Mouse (Mus musculus) limb, embryonic 11.5 days (tissue): ENCODE data around the gene Slc11a1. TPM values are rescaled to one million over a fixed set of nuclear protein-coding genes. Genes with fewer than 3 reads are reported as not detected.
"Not testable (repeated sequence)": the region's sequence is repeated elsewhere in the genome, so short reads cannot be mapped to it uniquely, and the experiment has no call there.

Experiments
- ATAC-seq: fragments of 200-750 bp; cut with Nextera tagmentation; 2 replicates; pipeline ENCODE4 v1.8.0; 2017; ENCODE audit warnings: low read depth; ENCODE audit not compliant: insufficient number of reproducible peaks, low FRiP score, low TSS enrichment
- DNase-seq: peaks from one replicate; pipeline ENCODE4 v3.0.0-alpha.2; 2015; ENCODE audit warnings: low spot score
- H3K27ac ChIP-seq: fragments of 300-500 bp; sonication (generic); replicated peaks from 2 replicates; pipeline ENCODE4 v1.5.1; 2014; ENCODE audit warnings: low read depth, mild to moderate bottlenecking, low read length
- H3K27me3 ChIP-seq: fragments of 300-500 bp; sonication (generic); 2 replicates; pipeline ENCODE4 v1.6.1; 2014; ENCODE audit warnings: mild to moderate bottlenecking, low read length, mixed read lengths; ENCODE audit not compliant: control insufficient read depth, insufficient read depth
- H3K36me3 ChIP-seq: fragments of 300-500 bp; sonication (generic); 2 replicates; pipeline ENCODE4 v1.6.1; 2014; ENCODE audit warnings: mild to moderate bottlenecking, low read length, moderate library complexity, mixed read lengths; ENCODE audit not compliant: control insufficient read depth, insufficient read depth
- H3K4me1 ChIP-seq: fragments of 300-500 bp; sonication (generic); 2 replicates; pipeline ENCODE4 v1.6.1; 2014; ENCODE audit warnings: low read length, mixed read lengths; ENCODE audit not compliant: control insufficient read depth, insufficient read depth
- H3K4me2 ChIP-seq: fragments of 300-500 bp; sonication (generic); 2 replicates; pipeline ENCODE4 v1.6.1; 2014; ENCODE audit warnings: low read depth, mild to moderate bottlenecking, moderate library complexity; ENCODE audit not compliant: severe bottlenecking
- H3K4me3 ChIP-seq: fragments of 300-500 bp; sonication (generic); 2 replicates; pipeline ENCODE4 v1.5.1; 2014; ENCODE audit warnings: low read depth, low read length
- H3K9ac ChIP-seq: fragments of 300-500 bp; sonication (generic); 2 replicates; pipeline ENCODE4 v1.6.1; 2014; ENCODE audit warnings: mild to moderate bottlenecking, low read length
- H3K9me3 ChIP-seq: fragments of 300-500 bp; sonication (generic); 2 replicates; pipeline ENCODE4 v1.6.1; 2016; ENCODE audit warnings: low read length; ENCODE audit not compliant: control insufficient read depth
- WGBS: fragments of 180-500 bp; shearing (Covaris S2); extraction: QIAGEN DNeasy Blood & Tissue Kit; methylation state at CpG from one replicate; pipeline ENCODE4 v1.1.7; 2014; 5-methylcytosine and 5-hydroxymethylcytosine counted together
- polyA plus RNA-seq: library from polyadenylated mRNA; unstranded; fragments of >200 nt; fragmentation: Nextera tagmentation; extraction: Ambion mirVana; gene quantifications from 2 replicates; pipeline ENCODE4 v1.2.1, GENCODE M21; 2014

Slc11a1 gene
- polyA plus RNA-seq, 1 experiment from 2014 or later = 1.8 TPM

- no peak overlapping the region for H3K4me3 ChIP-seq
- no peak overlapping the region for H3K4me2 ChIP-seq
- no peaks in the 10 kb centered on the region for H3K9me3 ChIP-seq
- no peak overlapping the region for H3K9ac ChIP-seq
- 76% methylated on average over 6 of the region's 6 CpGs for WGBS
- DNase-seq = no peak
- peaks cover 10% of the 10 kb centered on the region for H3K4me1 ChIP-seq
- no peak for ATAC-seq
- H3K36me3 ChIP-seq = no peaks in the 10 kb centered on the region
- H3K27me3 ChIP-seq = no peaks in the 10 kb centered on the region
- no peak overlapping the region for H3K27ac ChIP-seq
Measured at GRCm38 (mm10) chr1:74335436-74336170, 39.4 kb upstream of the Slc11a1 start.

- H3K27me3 ChIP-seq = no peaks in the 10 kb centered on the region
- WGBS = 85% methylated on average over 3 of the region's 3 CpGs
- H3K36me3 ChIP-seq = no peaks in the 10 kb centered on the region
- no peak overlapping the region for H3K4me3 ChIP-seq
- no peak overlapping the region for H3K4me2 ChIP-seq
- H3K27ac ChIP-seq = no peak overlapping the region
- DNase-seq (no peak), ATAC-seq (no peak)
- no peak overlapping the region for H3K9ac ChIP-seq
- H3K9me3 ChIP-seq = no peaks in the 10 kb centered on the region
- peaks cover 10% of the 10 kb centered on the region for H3K4me1 ChIP-seq
Measured at GRCm38 (mm10) chr1:74337241-74337771, 37.7 kb upstream of the Slc11a1 start.

- H3K4me3 ChIP-seq = no peak overlapping the region
- 74% methylated on average over 5 of the region's 5 CpGs for WGBS
- H3K4me2 ChIP-seq = no peak overlapping the region
- no peaks in the 10 kb centered on the region for H3K27me3 ChIP-seq
- no peak overlapping the region for H3K27ac ChIP-seq
- H3K36me3 ChIP-seq = no peaks in the 10 kb centered on the region
- peaks cover 11% of the 10 kb centered on the region for H3K4me1 ChIP-seq
- no peaks in the 10 kb centered on the region for H3K9me3 ChIP-seq
- H3K9ac ChIP-seq = no peak overlapping the region
- no peak for ATAC-seq
- no peak for DNase-seq
Measured at GRCm38 (mm10) chr1:74338013-74338412, 37.0 kb upstream of the Slc11a1 start.

GRCm38 (mm10) chr1:74338626-74339025 lies 36.4 kb upstream of the Slc11a1 start:
- H3K36me3 ChIP-seq = no peaks in the 10 kb centered on the region
- no peak for DNase-seq
- ATAC-seq = no peak
- H3K4me2 ChIP-seq = no peak overlapping the region
- no peak overlapping the region for H3K27ac ChIP-seq
- WGBS = 80% methylated on average over 4 of the region's 4 CpGs
- H3K4me1 ChIP-seq = peaks cover 8% of the 10 kb centered on the region; the same call in 1 of the 2 replicates
- H3K9me3 ChIP-seq = no peaks in the 10 kb centered on the region
- no peak overlapping the region for H3K4me3 ChIP-seq
- H3K27me3 ChIP-seq = no peaks in the 10 kb centered on the region
- H3K9ac ChIP-seq = no peak overlapping the region

GRCm38 (mm10) chr1:74339917-74340316 lies 35.1 kb upstream of the Slc11a1 start:
- no peak overlapping the region for H3K4me3 ChIP-seq
- 94% methylated on average over 9 of the region's 9 CpGs for WGBS
- H3K27me3 ChIP-seq = no peaks in the 10 kb centered on the region
- H3K9me3 ChIP-seq = no peaks in the 10 kb centered on the region
- H3K27ac ChIP-seq = no peak overlapping the region
- no peaks in the 10 kb centered on the region for H3K36me3 ChIP-seq
- H3K9ac ChIP-seq = no peak overlapping the region
- 0 out of 2 replicates have a peak, but pooled peaks cover 8% of the 10 kb centered on the region for H3K4me1 ChIP-seq
- ATAC-seq (no peak), DNase-seq (no peak)
- H3K4me2 ChIP-seq = no peak overlapping the region

- Histone ChIP-seq H3K36me3 (no peaks in the 10 kb centered on the region), H3K27ac (no peak overlapping the region), H3K4me3 (no peak overlapping the region), H3K4me2 (no peak overlapping the region), H3K9ac (no peak overlapping the region), H3K4me1 (0 out of 2 replicates have a peak, but pooled peaks cover 8% of the 10 kb centered on the region), H3K9me3 (no peaks in the 10 kb centered on the region), H3K27me3 (no peaks in the 10 kb centered on the region)
- ATAC-seq (no peak), DNase-seq (no peak)
- 93% methylated on average over 6 of the region's 6 CpGs for WGBS
Measured at GRCm38 (mm10) chr1:74340361-74340764, 34.6 kb upstream of the Slc11a1 start.

- H3K27me3 ChIP-seq, H3K27ac ChIP-seq, ATAC-seq, H3K36me3 ChIP-seq, H3K4me3 ChIP-seq, H3K9ac ChIP-seq, H3K9me3 ChIP-seq, DNase-seq, H3K4me2 ChIP-seq, H3K4me1 ChIP-seq: not testable (repeated sequence)
- 87% methylated on average over 4 of the region's 4 CpGs for WGBS
Measured at GRCm38 (mm10) chr1:74340992-74341391, 34.0 kb upstream of the Slc11a1 start.

- no peak for ATAC-seq
- no peak overlapping the region for H3K9ac ChIP-seq
- H3K27ac ChIP-seq = no peak overlapping the region
- no peaks in the 10 kb centered on the region for H3K36me3 ChIP-seq
- no peaks in the 10 kb centered on the region for H3K9me3 ChIP-seq
- no peak for DNase-seq
- no peaks in the 10 kb centered on the region for H3K27me3 ChIP-seq
- H3K4me2 ChIP-seq = no peak overlapping the region
- 88% methylated on average over 7 of the region's 7 CpGs for WGBS
- H3K4me1 ChIP-seq = 0 out of 2 replicates have a peak, but pooled peaks cover 8% of the 10 kb centered on the region
- H3K4me3 ChIP-seq = no peak overlapping the region
Measured at GRCm38 (mm10) chr1:74341898-74342297, 33.1 kb upstream of the Slc11a1 start.
